Mouse (Mus musculus): ENCODE results near the gene Il17d.

DNA sequence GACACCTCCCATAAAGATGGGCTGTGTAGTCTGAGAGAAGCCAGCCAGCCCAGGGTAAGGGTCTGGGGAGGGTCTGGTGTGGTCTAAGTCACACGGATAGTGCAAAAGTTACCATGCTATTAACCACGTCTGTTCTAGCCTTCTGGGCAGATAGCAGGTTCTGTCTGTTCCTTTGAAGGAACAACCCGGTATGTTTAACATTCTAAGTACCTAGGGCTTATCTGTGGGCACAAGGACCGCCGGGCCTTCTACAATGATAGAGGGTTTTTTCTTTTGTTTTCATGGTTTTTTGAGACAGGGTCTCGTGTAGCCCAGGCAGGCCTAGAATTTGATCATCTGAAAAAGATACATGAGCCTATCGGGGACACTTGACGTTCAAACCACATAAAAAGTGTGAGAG lies 21.6 kb downstream of the Il17d start:
- TF ChIP-seq CTCF (IDR thresholded peaks at IDR 0.05; ENCODE audit: borderline replicate concordance, insufficient read depth, low read depth, low read length) (no peak), POLR2A (IDR thresholded peaks at IDR 0.05; ENCODE audit: borderline replicate concordance, insufficient read depth, low read length) (no peak)
